Mouse (Mus musculus) cerebellum, adult 18-20 months (tissue): ENCODE data around the gene Ythdf2.

Source experiments
- DNase-seq, 2 experiments: peaks; one replicate each; pipeline ENCODE4 v3.0.0; 2021

The Ythdf2 gene

GRCm38 (mm10) chr4:132144080-132144841, 67.8 kb downstream of the Ythdf2 start, which contains the start of gene Oprd1:
Gene Oprd1 (minus strand): TSS chr4:132144486.
- DNase-seq, result no peak

- no peak for DNase-seq
Observed at GRCm38 (mm10) chr4:132138640-132139039, 73.5 kb downstream of the Ythdf2 start.

- no peak for DNase-seq
Observed at GRCm38 (mm10) chr4:132137013-132137412, 75.1 kb downstream of the Ythdf2 start.
